Mouse (Mus musculus) forebrain, embryonic 13.5 days (tissue): Measurements from ENCODE around the gene Btrc. TPM values are rescaled to one million over a fixed set of nuclear protein-coding genes. Genes with fewer than 3 reads are reported as not detected.
"Not testable (repeated sequence)": the region's sequence is repeated elsewhere in the genome, so short reads cannot be mapped to it uniquely, and the experiment has no call there.

Source experiments
- ATAC-seq: fragments of 200-750 bp; cut with Nextera tagmentation; 2 replicates; pipeline ENCODE4 v1.8.0; 2017
- H3K27ac ChIP-seq: fragments of 300-500 bp; sonication (generic); 2 replicates; pipeline ENCODE4 v1.5.1; 2015; ENCODE audit warnings: inconsistent platforms, mild to moderate bottlenecking, moderate library complexity
- H3K27me3 ChIP-seq: fragments of 300-500 bp; sonication (generic); 2 replicates; pipeline ENCODE4 v1.6.1; 2015; ENCODE audit warnings: mild to moderate bottlenecking, inconsistent platforms
- H3K36me3 ChIP-seq: fragments of 300-500 bp; sonication (generic); 2 replicates; pipeline ENCODE4 v1.6.1; 2015; ENCODE audit warnings: mild to moderate bottlenecking, inconsistent platforms; ENCODE audit not compliant: poor library complexity, severe bottlenecking
- H3K4me1 ChIP-seq: fragments of 300-500 bp; sonication (generic); 2 replicates; pipeline ENCODE4 v1.6.1; 2015; ENCODE audit warnings: inconsistent platforms
- H3K4me2 ChIP-seq: fragments of 300-500 bp; sonication (generic); 2 replicates; pipeline ENCODE4 v1.6.1; 2015; ENCODE audit warnings: inconsistent platforms, mild to moderate bottlenecking, moderate library complexity
- H3K4me3 ChIP-seq: fragments of 300-500 bp; sonication (generic); 2 replicates; pipeline ENCODE4 v1.5.1; 2015; ENCODE audit warnings: mild to moderate bottlenecking, inconsistent platforms
- H3K9ac ChIP-seq: fragments of 300-500 bp; sonication (generic); 2 replicates; pipeline ENCODE4 v1.6.1; 2015; ENCODE audit warnings: mild to moderate bottlenecking, inconsistent platforms
- H3K9me3 ChIP-seq: fragments of 300-500 bp; sonication (generic); replicated peaks from 2 replicates; pipeline ENCODE4 v1.6.1; 2016; ENCODE audit warnings: inconsistent platforms
- WGBS: fragments of 180-500 bp; shearing (Covaris S2); methylation state at CpG from one replicate; pipeline ENCODE4 v1.1.7; 2015; 5-methylcytosine and 5-hydroxymethylcytosine counted together
- polyA plus RNA-seq: library from polyadenylated mRNA; unstranded; fragments of >200 nt; fragmentation: Nextera tagmentation; extraction: Ambion mirVana; gene quantifications from 2 replicates; pipeline ENCODE4 v1.2.1, GENCODE M21; 2015

Btrc gene
- polyA plus RNA-seq, 1 experiment from 2014 or later = 51.4 TPM

DNA sequence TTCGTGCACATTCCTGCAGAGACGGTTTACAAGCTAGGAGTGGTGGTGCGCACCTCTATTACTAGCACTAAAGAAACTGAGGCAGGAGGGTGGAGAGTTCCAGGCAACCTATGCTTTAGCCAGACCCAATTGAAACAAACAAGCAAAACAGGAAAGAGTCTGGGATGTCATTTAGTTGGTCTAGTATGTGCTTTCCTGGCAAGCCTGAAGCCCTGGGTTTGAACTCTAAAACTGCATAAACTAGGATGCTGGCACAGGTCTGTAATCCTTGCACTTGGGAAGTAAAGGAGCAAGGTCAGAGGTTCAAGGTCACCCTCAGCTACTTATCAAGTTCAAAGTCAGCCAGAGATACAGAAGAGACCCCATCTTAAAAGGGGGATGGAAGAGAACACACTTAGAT lies 178.5 kb downstream of the Btrc start:
- peaks cover 63% of the 10 kb centered on the region for H3K27me3 ChIP-seq
- no peak for ATAC-seq
- H3K4me3 ChIP-seq = peak overlapping the region; percentile 41
- peak overlapping the region; percentile 25 for H3K27ac ChIP-seq
- H3K4me2 ChIP-seq = peak overlapping the region; percentile 79
- H3K4me1 ChIP-seq = peaks cover 26% of the 10 kb centered on the region
- H3K9ac ChIP-seq = peak overlapping the region; percentile 67
- no peaks in the 10 kb centered on the region for H3K9me3 ChIP-seq
- H3K36me3 ChIP-seq = no peaks in the 10 kb centered on the region
- 14% methylated on average over 3 of the region's 3 CpGs for WGBS

DNA sequence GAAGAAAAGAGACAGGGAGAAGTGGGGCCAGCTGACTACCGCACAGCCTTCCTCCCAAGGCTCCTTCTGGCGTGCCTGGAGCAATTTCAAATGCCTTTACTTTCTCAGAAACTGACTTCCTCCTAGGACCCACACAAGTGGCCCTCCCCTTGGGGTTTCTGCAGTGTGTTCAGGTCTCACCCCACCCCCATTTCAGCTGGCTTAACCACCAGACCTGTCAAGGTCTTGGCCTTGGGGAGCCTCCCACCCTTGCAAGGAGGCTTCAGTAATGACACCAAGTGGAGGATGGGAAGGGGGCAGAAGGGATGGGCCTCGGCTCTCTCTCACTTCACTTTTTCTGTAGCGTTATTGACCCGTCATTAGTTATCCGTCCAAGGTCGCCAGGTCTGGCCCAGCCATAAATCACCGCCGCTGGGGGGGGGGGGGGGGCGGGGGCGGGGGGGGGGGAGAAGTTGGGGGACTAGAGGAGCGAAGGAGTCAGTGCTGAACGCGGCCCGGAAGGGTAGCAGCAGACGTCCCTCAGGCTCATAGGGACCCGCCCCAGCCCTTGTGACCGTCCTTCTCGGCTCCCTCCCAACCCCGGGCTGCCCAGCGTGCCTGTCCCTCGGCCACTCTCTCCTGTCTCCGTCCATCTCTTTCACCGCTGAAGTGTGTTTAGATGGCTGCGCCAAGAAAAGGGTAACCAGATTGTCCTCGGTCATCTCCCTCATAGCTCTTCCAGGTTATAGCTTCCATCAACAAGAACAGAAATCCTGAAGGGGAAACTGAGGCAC lies 180.8 kb downstream of the Btrc start:
- Histone ChIP-seq H3K4me2 (peak overlapping the region; percentile 69), H3K36me3 (no peaks in the 10 kb centered on the region), H3K27me3 (peaks cover 71% of the 10 kb centered on the region), H3K27ac (no peak overlapping the region), H3K4me1 (peaks cover 26% of the 10 kb centered on the region), H3K4me3 (peak overlapping the region; percentile 34), H3K9ac (peak overlapping the region; percentile 53; the same call in 1 of the 2 replicates), H3K9me3 (no peaks in the 10 kb centered on the region)
- ATAC-seq = no peak
- WGBS = 1% methylated on average over 17 of the region's 26 CpGs

DNA sequence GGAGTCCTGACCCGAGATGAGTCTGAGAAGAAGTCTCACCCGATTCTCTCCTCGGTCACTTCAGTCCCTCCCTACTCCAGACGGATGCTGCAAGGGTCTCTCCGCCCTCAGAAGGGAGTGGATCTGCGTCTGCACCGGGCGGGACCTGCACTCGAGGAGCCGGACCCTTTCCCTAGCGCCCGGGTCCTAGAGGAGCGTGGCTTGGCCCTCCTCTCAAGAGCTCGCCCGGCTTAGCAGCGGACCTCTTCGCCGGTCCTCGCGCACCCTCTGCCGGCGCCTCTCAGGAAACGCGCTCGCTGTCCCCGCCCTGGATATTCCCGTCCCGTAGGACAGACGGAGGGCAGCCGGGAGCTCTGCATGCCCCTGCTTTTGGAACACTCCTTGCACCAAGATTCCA lies 181.4 kb downstream of the Btrc start:
- under 1% methylated on average over 30 of the region's 30 CpGs for WGBS
- peak overlapping the region; percentile 34 for H3K4me3 ChIP-seq
- peaks cover 74% of the 10 kb centered on the region for H3K27me3 ChIP-seq
- peak overlapping the region; percentile 69 for H3K4me2 ChIP-seq
- H3K27ac ChIP-seq = no peak overlapping the region
- peak; percentile 75 for ATAC-seq
- H3K9ac ChIP-seq = peak overlapping the region; percentile 53; the same call in 1 of the 2 replicates
- peaks cover 26% of the 10 kb centered on the region for H3K4me1 ChIP-seq
- H3K9me3 ChIP-seq = no peaks in the 10 kb centered on the region
- H3K36me3 ChIP-seq = no peaks in the 10 kb centered on the region

DNA sequence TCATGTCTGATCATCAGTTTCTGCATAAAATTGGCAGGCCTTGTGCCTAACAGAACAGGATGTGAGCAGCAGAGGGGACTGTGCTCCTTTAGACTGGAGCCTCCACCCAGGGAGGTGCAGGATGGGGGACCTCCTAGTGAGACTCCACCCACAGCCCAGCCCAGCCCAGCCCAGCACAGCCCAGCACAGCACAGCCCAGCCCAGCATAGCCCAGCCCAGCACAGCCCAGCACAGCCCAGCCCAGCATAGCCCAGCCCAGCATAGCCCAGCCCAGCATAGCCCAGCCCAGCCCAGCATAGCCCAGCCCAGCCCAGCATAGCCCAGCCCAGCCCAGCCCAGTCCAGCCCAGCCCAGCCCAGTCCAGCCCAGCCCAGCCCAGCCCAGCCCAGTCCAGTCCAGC lies 184.7 kb downstream of the Btrc start:
- H3K27me3 ChIP-seq = peaks cover 55% of the 10 kb centered on the region
- not testable (repeated sequence) for H3K27ac ChIP-seq, H3K9ac ChIP-seq, H3K4me2 ChIP-seq, H3K9me3 ChIP-seq, H3K4me3 ChIP-seq, H3K4me1 ChIP-seq, ATAC-seq
- H3K36me3 ChIP-seq = peaks cover 13% of the 10 kb centered on the region

DNA sequence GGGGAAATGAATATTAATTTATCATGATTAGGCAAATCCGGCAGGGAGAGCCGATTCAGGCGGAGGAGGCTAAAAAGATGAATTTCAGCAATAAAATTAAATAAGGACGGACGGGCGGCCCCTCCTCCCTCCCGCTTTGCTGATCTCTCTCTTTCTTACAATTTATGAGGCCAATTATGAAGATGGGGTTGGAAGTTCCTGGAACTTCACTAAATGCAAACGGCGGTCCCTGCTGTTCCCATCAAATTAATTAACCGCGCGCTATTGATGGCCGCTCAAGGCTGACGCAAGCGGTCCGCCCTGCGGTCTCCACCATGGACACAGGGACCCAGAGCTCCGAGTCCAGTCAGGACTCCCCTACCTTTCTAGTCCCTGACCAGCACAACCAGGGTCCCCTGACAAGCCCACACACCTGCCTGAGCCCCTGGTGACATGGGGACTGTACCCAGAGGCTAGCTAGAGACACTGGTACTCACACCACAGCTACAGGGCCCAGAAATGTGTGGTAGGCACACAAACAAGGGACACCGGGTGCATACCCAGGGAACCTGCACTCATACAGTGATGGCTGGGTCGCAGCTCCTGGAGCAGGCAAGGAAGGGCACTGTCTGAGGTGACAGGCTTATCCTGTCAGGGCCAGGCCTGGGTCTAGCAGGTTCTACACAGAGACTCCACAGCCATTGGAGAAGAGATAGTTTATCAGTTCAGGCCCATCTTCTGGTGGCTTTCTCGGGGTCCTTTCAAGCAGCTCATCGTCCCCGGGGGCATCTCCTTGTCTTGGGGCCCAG lies 185.8 kb downstream of the Btrc start:
- peak overlapping the region; percentile 30; the same call in 1 of the 2 replicates for H3K9ac ChIP-seq
- no peak overlapping the region for H3K27ac ChIP-seq
- no peak for ATAC-seq

DNA sequence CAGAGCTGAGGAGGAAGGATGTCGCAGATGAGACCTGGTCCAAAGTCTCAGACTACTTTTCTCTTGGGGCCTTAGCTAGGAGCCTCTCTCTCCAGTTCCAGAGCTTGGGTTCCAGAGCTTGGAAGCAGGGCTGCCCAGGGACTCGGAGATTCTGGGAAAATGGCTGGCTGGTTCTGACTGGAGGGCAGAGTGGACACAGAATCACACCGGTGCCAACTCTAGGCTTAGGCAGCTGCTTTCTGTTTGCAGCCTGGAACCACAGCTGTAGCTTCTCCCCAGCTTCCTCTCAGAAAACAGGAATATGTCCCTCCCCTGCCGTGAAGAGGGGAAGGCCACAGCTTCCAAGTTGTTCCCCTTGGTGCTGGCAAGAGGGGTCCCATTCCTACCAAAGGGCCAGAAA lies 186.4 kb downstream of the Btrc start:
- Histone ChIP-seq H3K4me3 (no peak overlapping the region), H3K27me3 (peaks cover 41% of the 10 kb centered on the region), H3K36me3 (peaks cover 31% of the 10 kb centered on the region), H3K4me1 (peaks cover under 1% of the 10 kb centered on the region; the same call in 1 of the 2 replicates), H3K4me2 (no peak overlapping the region), H3K9me3 (no peaks in the 10 kb centered on the region; the same call in 1 of the 2 replicates), H3K9ac (no peak overlapping the region), H3K27ac (no peak overlapping the region)
- WGBS = 89% methylated on average over 4 of the region's 4 CpGs
- ATAC-seq = no peak

More for the DNA sequence above, 185.8 kb downstream of the Btrc start:
- no peak overlapping the region for H3K4me2 ChIP-seq
- H3K27me3 ChIP-seq = peaks cover 44% of the 10 kb centered on the region
- H3K4me3 ChIP-seq = no peak overlapping the region
- no peaks in the 10 kb centered on the region for H3K9me3 ChIP-seq
- H3K36me3 ChIP-seq = peaks cover 24% of the 10 kb centered on the region
- WGBS = 57% methylated on average over 23 of the region's 23 CpGs
- H3K4me1 ChIP-seq = peaks cover 5% of the 10 kb centered on the region

DNA sequence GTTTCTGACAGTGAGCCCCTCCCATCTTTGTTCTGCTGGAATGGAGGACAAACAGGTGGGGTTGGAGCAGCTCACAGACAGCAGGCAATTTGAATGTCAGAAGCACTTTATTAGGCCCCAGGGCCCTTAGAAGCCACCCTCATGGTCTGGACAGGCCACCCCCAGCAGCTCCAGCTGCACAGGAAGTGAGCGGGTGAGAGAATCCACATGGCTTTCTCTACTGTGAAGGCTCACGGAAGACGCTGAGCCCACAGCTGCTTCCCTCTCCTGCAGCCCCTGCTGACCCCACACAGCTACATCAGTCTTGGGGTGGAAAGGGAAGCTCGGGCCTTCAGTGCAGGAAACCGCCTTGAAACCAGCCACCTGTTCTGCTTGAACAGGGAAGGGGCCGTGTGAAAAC lies 188.7 kb downstream of the Btrc start:
- Histone ChIP-seq H3K4me1 (no peaks in the 10 kb centered on the region), H3K36me3 (peaks cover 45% of the 10 kb centered on the region), H3K4me3 (no peak overlapping the region), H3K9me3 (no peaks in the 10 kb centered on the region; the same call in 1 of the 2 replicates), H3K27me3 (peaks cover 21% of the 10 kb centered on the region), H3K9ac (no peak overlapping the region), H3K27ac (no peak overlapping the region), H3K4me2 (no peak overlapping the region)
- 86% methylated on average over 6 of the region's 6 CpGs for WGBS
- ATAC-seq = no peak

DNA sequence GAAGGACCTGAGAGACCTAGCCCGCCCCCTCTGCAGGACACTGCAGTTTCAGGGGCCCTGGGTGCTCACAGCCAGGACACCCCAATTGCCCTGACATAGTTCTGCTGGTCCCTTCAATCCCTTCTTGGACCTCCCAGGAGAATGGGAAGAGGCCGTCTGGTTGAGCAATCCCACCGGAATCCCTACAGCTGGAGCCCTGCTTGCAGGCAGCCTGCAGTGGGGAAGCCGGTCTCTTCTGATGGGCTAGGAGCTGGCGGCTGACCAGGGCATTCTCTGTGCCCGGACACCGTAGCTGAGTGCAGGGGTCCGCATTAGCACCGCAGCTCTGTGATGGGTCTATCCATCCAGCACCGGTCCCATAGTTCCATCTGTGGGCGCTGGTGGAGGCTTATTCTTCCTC lies 190.6 kb downstream of the Btrc start:
- Histone ChIP-seq H3K36me3 (peaks cover 52% of the 10 kb centered on the region), H3K27ac (no peak overlapping the region), H3K4me1 (no peaks in the 10 kb centered on the region), H3K9me3 (no peaks in the 10 kb centered on the region; the same call in 1 of the 2 replicates), H3K27me3 (peaks cover 16% of the 10 kb centered on the region), H3K4me3 (no peak overlapping the region), H3K9ac (no peak overlapping the region), H3K4me2 (no peak overlapping the region)
- no peak for ATAC-seq
- 94% methylated on average over 11 of the region's 11 CpGs for WGBS

DNA sequence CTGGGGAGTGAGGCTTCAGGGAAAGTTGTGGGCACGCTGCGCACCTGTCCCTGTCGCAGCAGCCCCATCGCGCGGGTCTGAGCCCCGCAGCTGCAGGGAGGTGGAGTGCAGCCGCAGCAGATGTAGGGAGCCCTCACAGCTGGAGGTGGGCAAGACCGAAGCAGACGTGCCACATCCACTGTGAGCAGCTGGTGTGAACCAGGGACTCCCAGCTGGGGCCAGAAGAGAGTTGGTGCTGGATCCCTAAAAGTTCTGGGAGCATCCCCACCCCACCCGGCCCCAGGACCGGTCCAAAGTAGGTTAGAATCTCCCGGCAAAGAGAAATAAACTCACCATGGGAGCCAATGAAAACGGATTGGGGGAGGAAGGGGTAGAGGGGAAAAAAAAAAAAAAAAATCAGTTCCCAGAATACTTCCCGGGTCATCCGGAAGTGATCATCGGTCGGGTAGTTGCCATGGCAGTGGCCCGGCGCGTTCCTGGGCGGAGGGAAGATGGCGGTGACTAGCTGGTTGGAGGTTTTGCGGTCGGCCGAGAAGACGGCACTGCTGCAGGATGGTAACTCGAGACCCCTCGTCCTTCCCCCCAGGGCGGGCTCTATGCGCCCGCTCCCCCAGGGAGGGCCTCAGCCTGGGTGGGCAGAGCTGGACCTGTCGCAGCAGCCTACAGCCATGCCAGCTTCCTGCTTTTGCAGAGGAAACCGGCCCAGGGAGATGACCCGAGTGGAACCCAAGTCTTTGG lies 196.8 kb downstream of the Btrc start, which contains the start of the genes Poll and Gm17018:
Gene Poll (minus strand): TSS at position 379 of the 738 bp plus-strand sequence.
Gene Gm17018 (plus strand): TSS at position 463 of the 738 bp plus-strand sequence.
- H3K9me3 ChIP-seq = no peaks in the 10 kb centered on the region
- H3K4me2 ChIP-seq = peak within 1 kb of the TSS; percentile 93
- under 1% methylated on average over 35 of the region's 35 CpGs for WGBS
- ATAC-seq = peak; percentile 93
- peaks cover 18% of the 10 kb centered on the region; the same call in 1 of the 2 replicates for H3K36me3 ChIP-seq
- H3K27me3 ChIP-seq = 0 out of 2 replicates have a peak, but pooled peaks cover 3% of the 10 kb centered on the region
- peak within 1 kb of the TSS; percentile 65 for H3K4me3 ChIP-seq
- H3K9ac ChIP-seq = peak within 1 kb of the TSS; percentile 87
- peak within 1 kb of the TSS; percentile 59 for H3K27ac ChIP-seq
- peaks cover 13% of the 10 kb centered on the region for H3K4me1 ChIP-seq

DNA sequence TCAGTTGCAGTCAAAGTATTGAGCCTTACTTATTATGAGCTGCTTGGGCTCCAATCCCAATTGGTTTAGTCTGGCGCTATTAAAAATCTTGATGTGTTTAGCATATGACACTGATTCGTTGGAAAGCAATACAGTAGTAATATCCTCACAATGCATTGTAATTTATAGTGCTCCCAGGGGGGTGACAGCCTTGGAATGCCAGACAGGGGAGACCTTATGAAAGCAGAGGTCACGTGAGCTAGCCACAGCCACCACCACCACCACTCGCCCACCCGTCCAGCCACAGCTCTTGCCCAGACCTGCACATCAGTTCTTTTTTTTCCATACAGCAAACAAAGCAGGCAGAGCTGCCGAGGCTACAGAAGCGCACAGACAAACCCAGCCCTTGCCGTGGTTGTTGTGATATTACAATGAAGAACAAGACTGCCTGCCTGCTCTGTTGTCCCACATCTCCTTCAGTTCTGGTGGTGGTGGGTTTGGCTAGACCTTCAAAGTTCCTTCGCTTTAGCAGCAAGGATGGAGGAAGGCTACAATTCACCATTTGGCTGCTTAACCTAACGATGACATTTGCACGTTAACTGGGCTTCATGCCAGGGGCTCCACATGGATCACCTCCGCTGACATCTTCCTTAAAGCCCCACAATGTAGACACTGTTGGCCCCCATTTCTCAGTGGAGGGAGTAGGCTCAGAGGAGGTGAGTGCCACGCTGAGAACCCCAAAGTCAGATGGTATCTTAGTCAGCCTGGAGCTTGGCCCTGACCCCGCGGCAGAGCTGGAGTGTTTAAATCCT lies 202.6 kb downstream of the Btrc start:
- no peak for ATAC-seq
- H3K9ac ChIP-seq = no peak overlapping the region
- WGBS = 52% methylated on average over 15 of the region's 15 CpGs
- no peak overlapping the region for H3K27ac ChIP-seq
- peaks cover 29% of the 10 kb centered on the region for H3K4me1 ChIP-seq
- no peaks in the 10 kb centered on the region for H3K36me3 ChIP-seq
- H3K27me3 ChIP-seq = peaks cover 24% of the 10 kb centered on the region; the same call in 1 of the 2 replicates
- H3K9me3 ChIP-seq = no peaks in the 10 kb centered on the region
- H3K4me2 ChIP-seq = no peak overlapping the region
- H3K4me3 ChIP-seq = no peak overlapping the region

DNA sequence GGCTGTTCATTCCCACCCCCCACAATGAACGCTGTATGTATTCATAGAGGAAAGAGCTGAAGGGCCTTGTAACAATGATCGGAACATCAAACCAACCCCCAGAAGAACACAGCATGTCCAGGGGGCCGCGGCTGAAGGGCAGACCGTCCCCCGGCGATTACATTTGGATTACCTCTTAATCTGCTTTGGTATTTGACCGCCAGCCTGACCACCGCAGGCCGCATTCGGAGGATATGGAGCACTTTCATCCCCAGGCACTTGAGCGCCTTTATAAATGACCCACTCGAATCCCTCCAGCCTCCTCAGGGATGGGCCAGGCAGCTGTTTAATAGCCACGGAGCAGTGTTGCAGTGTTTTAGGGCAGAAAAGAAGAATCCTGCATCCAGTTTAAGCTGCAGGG lies 203.8 kb downstream of the Btrc start:
- 9% methylated on average over 14 of the region's 14 CpGs for WGBS
- Histone ChIP-seq H3K4me3 (no peak overlapping the region), H3K27ac (no peak overlapping the region), H3K36me3 (peaks cover 3% of the 10 kb centered on the region; the same call in 1 of the 2 replicates), H3K9ac (no peak overlapping the region), H3K4me1 (peaks cover 29% of the 10 kb centered on the region), H3K9me3 (no peaks in the 10 kb centered on the region), H3K4me2 (no peak overlapping the region), H3K27me3 (peaks cover 24% of the 10 kb centered on the region; the same call in 1 of the 2 replicates)
- no peak for ATAC-seq
